In genomic region chr4:26879022-26879421, GRCm38 (mm10) we compare ENCODE assay signal across 14 mouse cellular contexts.
DNase-seq lines count a peak whose midpoint lies in the region; ATAC-seq and TF ChIP-seq lines count a peak whose summit lies in the region.
"Had no signal": no experiment of that assay in that cellular context is flagged by ENCODE, and none has a peak within 500 bp of the region (broad histone marks: within the 10 kb centered on the region; RNA-seq: fewer than 3 reads in every experiment).

No protein-coding gene starts in this region.

- no peaks in the 10 kb centered on the region for H3K9me3 ChIP-seq in intestine, postnatal 0 days (ENCODE audit: control insufficient read depth)
- no peaks in the 10 kb centered on the region for H3K9me3 ChIP-seq in intestine, embryonic 16.5 days (ENCODE audit: control insufficient read depth, low read length)
- H3K9me3 ChIP-seq in embryonic facial prominence, embryonic 11.5 days (replicated peaks; ENCODE audit: control insufficient read depth, low read length): no peaks in the 10 kb centered on the region
- no peaks in the 10 kb centered on the region for H3K9me3 ChIP-seq in heart, embryonic 12.5 days (replicated peaks)

- H3K27me3 ChIP-seq in intestine, postnatal 0 days (replicated peaks; ENCODE audit: control insufficient read depth, insufficient read depth, low read length): no peaks in the 10 kb centered on the region
- no peaks in the 10 kb centered on the region for H3K27me3 ChIP-seq in intestine, embryonic 16.5 days (replicated peaks; ENCODE audit: control insufficient read depth, insufficient read depth, low read length)
- no peaks in the 10 kb centered on the region for H3K27me3 ChIP-seq in embryonic facial prominence, embryonic 11.5 days (ENCODE audit: control insufficient read depth, insufficient read depth, low read length)
- H3K27me3 ChIP-seq in heart, embryonic 12.5 days (replicated peaks): no peaks in the 10 kb centered on the region

- H3K27ac ChIP-seq in intestine, postnatal 0 days (ENCODE audit: low read depth, low read length): no peak overlapping the region
- no peak overlapping the region for H3K27ac ChIP-seq in intestine, embryonic 16.5 days (ENCODE audit: low read length)
- H3K27ac ChIP-seq in embryonic facial prominence, embryonic 11.5 days (replicated peaks; ENCODE audit: low read depth, low read length): no peak overlapping the region
- H3K27ac ChIP-seq in heart, embryonic 12.5 days (ENCODE audit: poor library complexity, severe bottlenecking): no peak overlapping the region

- no peak overlapping the region for H3K4me3 ChIP-seq in intestine, postnatal 0 days (ENCODE audit: low read depth, low read length)
- H3K4me3 ChIP-seq in intestine, embryonic 16.5 days (ENCODE audit: low read length): no peak overlapping the region
- no peak overlapping the region for H3K4me3 ChIP-seq in embryonic facial prominence, embryonic 11.5 days (ENCODE audit: low read depth, low read length)
- H3K4me3 ChIP-seq in heart, embryonic 12.5 days: no peak overlapping the region
- H3K4me3 ChIP-seq: erythroblast, embryonic 14.5 days had no signal

- DNase-seq in 416B (ENCODE audit: low read depth) (peak; percentile 8), ES-CJ7 (ENCODE audit: low read depth, low spot score) (peak; percentile 64)
- peak; percentile 37 for DNase-seq in embryonic facial prominence, embryonic 11.5 days (ENCODE audit: low spot score)
- DNase-seq in yolk sac, embryonic 10.5 days (ENCODE audit: low spot score): no peak
- DNase-seq in spleen, postnatal 36 days (ENCODE audit: low spot score in 2 of 2): no peak
- DNase-seq: heart, adult 11 months; lung, adult 2 months; midbrain, embryonic 14.5 days; spleen, adult 18-20 months; thymus, postnatal 14 days had no signal

- 35% methylated on average over 3 of the region's 3 CpGs for WGBS in intestine, postnatal 0 days
- WGBS in intestine, embryonic 16.5 days: 36% methylated on average over 3 of the region's 3 CpGs
- WGBS in embryonic facial prominence, embryonic 11.5 days: 38% methylated on average over 3 of the region's 3 CpGs
- 32% methylated on average over 3 of the region's 3 CpGs for WGBS in heart, embryonic 12.5 days

- TF ChIP-seq CTCF in intestine, postnatal 0 days (IDR thresholded peaks at IDR 0.05; ENCODE audit: low read depth): peak; percentile 49

- no peak for ATAC-seq in intestine, postnatal 0 days
- no peak for ATAC-seq in intestine, embryonic 16.5 days
- no peak for ATAC-seq in embryonic facial prominence, embryonic 11.5 days (replicated peaks; ENCODE audit: insufficient number of reproducible peaks, low FRiP score, low TSS enrichment, low read depth)
- ATAC-seq in heart, embryonic 12.5 days (ENCODE audit: insufficient number of reproducible peaks, low FRiP score): no peak

- no peaks in the 10 kb centered on the region for H3K36me3 ChIP-seq in intestine, postnatal 0 days (ENCODE audit: control insufficient read depth, insufficient read depth)
- H3K36me3 ChIP-seq in intestine, embryonic 16.5 days (ENCODE audit: control insufficient read depth, insufficient read depth, low read length): no peaks in the 10 kb centered on the region
- no peaks in the 10 kb centered on the region for H3K36me3 ChIP-seq in embryonic facial prominence, embryonic 11.5 days (replicated peaks; ENCODE audit: control insufficient read depth, insufficient read depth, low read depth, low read length)
- H3K36me3 ChIP-seq in heart, embryonic 12.5 days: no peaks in the 10 kb centered on the region

- no peaks in the 10 kb centered on the region for H3K4me1 ChIP-seq in intestine, postnatal 0 days (replicated peaks; ENCODE audit: control insufficient read depth, insufficient read depth, low read length)
- H3K4me1 ChIP-seq in intestine, embryonic 16.5 days (ENCODE audit: control insufficient read depth, insufficient read depth, low read length): no peaks in the 10 kb centered on the region
- no peaks in the 10 kb centered on the region for H3K4me1 ChIP-seq in embryonic facial prominence, embryonic 11.5 days (ENCODE audit: control insufficient read depth, insufficient read depth, low read length)
- no peaks in the 10 kb centered on the region for H3K4me1 ChIP-seq in heart, embryonic 12.5 days (replicated peaks)

- H3K9ac ChIP-seq in intestine, postnatal 0 days (ENCODE audit: low read depth, low read length): no peak overlapping the region
- H3K9ac ChIP-seq in intestine, embryonic 16.5 days (ENCODE audit: low read depth, low read length): no peak overlapping the region
- no peak overlapping the region for H3K9ac ChIP-seq in embryonic facial prominence, embryonic 11.5 days (replicated peaks; ENCODE audit: low read length)
- no peak overlapping the region for H3K9ac ChIP-seq in heart, embryonic 12.5 days

- no peak overlapping the region for H3K4me2 ChIP-seq in intestine, postnatal 0 days (replicated peaks; ENCODE audit: low read depth)
- no peak overlapping the region for H3K4me2 ChIP-seq in intestine, embryonic 16.5 days (ENCODE audit: low read depth, low read length)
- no peak overlapping the region for H3K4me2 ChIP-seq in embryonic facial prominence, embryonic 11.5 days (ENCODE audit: low read depth, low read length)
- no peak overlapping the region for H3K4me2 ChIP-seq in heart, embryonic 12.5 days

Comparison
In these comparisons a context has a peak if more than half of its experiments do, and no peak if none do; other contexts are left out.
1. DNase-seq: peak in 416B (single experiment), ES-CJ7 (single experiment) and embryonic facial prominence, embryonic 11.5 days (single experiment); none in yolk sac, embryonic 10.5 days (single experiment) and spleen, postnatal 36 days (0 of 2).